Mouse (Mus musculus) G1E (cell line): ENCODE data around the gene Slc25a21.

Experiments
- CTCF ChIP-seq: IDR thresholded peaks from 2 replicates; pipeline ENCODE4 v1.5.1; 2012; ENCODE audit warnings: low read depth, low read length, inconsistent platforms, mixed read lengths
- TAL1 ChIP-seq: conservative IDR thresholded peaks from 2 replicates; pipeline ENCODE4 v1.6.1; 2012; ENCODE audit warnings: low read depth, low read length, inconsistent platforms, mixed read lengths

- no peak for TF ChIP-seq CTCF
- TF ChIP-seq TAL1, result no peak
Observed at GRCm38 (mm10) chr12:56958244-56958643, 239.0 kb downstream of the Slc25a21 start.
